Mouse (Mus musculus) cerebellum, adult 11-12 months (tissue): ENCODE results near the gene Hist1h3d.
A peak's percentile ranks its signal among the peaks of the same experiment; 100 is the strongest.
"Not testable (repeated sequence)": the region's sequence is repeated elsewhere in the genome, so short reads cannot be mapped to it uniquely, and the experiment has no call there.

Source experiments
- DNase-seq: peaks from one replicate; pipeline ENCODE4 v3.0.0; 2022

Gene Hist1h3d

DNA sequence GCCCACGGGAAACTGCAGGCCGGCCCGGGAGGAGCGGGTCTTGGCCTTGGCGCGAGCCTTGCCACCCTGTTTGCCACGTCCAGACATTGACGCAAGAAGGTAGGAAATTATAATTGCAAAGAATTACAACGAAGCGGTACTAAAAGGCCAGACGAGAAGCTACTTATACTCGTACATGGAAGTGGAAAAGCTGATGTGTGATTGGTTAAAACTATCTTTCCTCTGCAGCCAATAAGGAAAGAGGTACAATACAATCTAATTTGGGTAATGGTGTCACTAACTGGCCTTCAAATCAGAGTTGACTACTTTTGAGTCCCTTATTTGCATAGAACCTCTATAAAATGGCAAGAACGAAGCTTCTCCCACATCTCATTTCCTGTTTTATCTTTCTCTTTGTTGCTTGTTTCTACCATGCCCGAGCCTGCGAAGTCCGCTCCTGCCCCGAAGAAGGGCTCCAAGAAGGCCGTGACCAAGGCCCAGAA, 4.5 kb upstream of the Hist1h3d start, which contains the start of the genes Hist1h2ae and Hist1h2bg:
Gene Hist1h2ae (minus strand): TSS at position 199 of the 482 bp plus-strand sequence.
Gene Hist1h2bg (plus strand): TSS at position 375 of the 482 bp plus-strand sequence.
- DNase-seq, result peak; percentile 60

DNA sequence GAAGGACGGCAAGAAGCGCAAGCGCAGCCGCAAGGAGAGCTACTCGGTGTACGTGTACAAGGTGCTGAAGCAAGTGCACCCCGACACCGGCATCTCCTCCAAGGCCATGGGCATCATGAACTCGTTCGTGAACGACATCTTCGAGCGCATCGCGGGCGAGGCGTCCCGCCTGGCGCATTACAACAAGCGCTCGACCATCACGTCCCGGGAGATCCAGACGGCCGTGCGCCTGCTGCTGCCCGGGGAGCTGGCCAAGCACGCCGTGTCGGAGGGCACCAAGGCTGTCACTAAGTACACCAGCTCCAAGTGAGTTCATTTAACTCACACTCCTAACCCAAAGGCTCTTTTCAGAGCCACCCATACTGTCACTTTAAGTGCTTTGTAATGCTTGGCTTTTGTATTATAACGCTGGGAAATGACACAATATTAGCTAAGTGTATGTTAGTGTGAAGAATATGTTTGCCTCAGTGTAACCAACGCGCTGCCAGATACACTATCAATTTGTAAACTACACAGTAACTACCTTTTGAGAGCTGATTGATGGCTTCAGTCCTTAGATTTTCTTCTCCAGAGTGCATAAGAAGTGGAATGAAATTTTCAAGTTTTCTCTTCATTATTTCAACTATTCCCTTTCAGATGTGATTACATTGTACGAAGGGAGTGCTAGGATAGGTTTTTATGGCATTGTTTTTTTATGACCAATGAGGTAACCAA, 3.9 kb upstream of the Hist1h3d start:
- not testable (repeated sequence) for DNase-seq

DNA sequence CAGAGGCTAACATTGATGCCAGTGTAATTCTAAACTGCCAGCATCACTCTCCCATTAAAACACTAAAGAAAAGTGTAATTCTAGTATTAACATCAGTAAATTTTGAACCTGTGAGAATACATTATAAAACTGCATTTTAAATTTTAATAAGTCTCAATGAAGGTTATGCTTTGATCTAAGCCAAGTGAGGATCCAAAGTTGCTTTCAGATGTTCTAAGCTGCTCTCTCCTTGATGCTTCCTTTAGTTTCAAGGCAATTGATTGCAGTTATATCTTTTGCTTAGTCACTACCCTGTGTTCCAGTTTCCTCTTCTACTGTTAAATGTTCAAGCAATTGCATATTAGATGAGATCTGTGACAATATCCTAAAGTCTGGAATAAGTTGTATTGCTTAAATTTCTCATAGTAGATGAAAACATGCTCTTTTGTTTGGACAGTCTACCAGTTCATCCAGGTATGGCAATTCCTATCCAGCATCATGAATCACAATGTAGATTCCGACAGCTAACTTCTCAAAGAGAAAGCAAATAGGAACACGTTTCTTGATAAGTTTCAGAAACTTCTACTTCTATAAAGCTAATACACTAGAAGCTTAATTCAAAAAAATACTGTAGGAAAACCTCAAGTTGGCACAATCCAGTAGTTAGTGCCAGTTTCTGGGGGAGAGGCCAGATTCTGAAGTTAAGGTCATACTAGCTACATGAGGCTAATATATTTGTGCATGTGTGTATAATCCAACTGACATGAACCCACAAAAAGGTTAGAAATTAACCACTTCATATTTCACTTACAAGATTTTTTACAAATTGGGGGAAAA, 3.1 kb upstream of the Hist1h3d start:
- no peak for DNase-seq

DNA sequence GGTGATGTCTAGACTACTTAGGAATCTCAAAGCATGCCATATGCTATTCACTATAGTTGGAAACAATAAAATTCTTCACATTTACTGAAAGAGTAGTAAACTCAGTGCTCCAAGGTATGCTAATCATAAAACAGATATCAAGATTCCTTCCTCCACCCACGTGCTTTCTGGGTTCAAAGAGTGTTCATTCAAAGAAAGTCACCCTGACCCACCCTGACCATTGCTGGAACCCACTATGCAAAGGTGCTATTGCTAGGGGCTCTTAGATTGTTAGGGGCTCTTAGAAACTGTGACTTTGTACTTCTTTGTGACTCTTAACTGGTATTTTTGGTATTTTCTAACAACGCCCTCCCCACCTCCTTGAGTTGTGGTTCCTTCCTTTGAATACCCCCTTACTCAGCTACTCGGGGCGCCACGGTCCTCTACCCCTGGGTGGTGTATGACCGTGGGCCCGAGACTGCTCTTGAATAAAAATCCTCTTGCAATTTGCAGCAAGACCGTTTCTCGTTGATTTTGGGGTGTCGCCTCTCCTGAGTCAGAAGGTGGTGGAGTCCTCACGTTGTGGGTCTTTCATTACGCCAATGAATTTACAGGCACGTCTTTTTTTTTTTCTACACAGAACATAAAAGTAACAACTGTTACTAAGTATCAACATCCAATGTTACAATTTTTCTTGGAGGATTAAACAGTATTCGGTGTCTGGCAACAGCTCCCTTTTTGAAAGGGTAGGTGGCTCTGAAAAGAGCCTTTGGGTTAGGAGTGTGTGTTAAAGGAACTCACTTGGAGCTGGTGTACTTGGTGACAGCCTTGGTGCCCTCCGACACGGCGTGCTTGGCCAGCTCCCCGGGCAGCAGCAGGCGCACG, 2.3 kb upstream of the Hist1h3d start:
- not testable (repeated sequence) for DNase-seq

DNA sequence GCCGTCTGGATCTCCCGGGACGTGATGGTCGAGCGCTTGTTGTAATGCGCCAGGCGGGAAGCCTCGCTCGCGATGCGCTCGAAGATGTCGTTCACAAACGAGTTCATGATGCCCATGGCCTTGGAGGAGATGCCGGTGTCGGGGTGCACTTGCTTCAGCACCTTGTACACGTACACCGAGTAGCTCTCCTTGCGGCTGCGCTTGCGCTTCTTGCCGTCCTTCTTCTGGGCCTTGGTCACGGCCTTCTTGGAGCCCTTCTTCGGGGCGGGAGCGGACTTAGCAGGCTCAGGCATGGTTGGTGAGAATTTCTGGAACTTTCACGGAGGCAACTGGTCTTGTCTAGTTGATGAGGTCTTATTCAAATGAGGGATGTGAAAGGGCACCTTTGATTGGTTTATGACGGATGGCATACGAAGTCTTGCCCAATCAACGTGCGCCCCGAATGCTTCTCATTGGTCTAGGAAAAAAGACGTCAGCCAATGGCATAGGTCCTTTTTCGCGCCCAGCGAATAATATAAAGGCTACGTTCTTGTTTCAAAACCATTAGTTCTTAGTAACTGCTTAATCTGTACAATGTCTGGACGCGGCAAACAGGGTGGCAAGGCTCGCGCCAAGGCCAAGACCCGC, 1.6 kb upstream of the Hist1h3d start, which contains the start of the genes Hist1h2bf and Hist1h2ad:
Gene Hist1h2bf (minus strand): TSS at position 299 of the 627 bp plus-strand sequence.
Gene Hist1h2ad (plus strand): TSS at position 484 of the 627 bp plus-strand sequence.
- DNase-seq, result peak; percentile 85

DNA sequence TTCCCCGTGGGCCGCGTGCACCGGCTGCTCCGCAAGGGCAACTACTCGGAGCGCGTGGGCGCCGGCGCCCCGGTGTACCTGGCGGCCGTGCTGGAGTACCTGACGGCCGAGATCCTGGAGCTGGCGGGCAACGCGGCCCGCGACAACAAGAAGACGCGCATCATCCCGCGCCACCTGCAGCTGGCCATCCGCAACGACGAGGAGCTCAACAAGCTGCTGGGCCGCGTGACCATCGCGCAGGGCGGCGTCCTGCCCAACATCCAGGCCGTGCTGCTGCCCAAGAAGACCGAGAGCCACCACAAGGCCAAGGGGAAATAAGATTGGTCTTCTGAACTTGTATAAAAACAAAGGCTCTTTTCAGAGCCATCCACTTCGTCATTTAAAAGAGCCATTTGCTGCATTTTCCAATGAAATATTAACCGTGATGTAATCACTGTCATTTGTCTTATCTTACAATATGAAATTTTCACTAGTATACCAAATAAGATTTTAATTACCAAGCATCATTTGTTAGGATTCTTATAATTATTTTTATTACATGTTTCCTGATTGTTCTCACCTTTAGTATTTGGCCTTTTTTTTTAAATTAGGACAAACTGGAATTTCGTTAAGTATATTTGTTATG, 905 bp upstream of the Hist1h3d start:
- DNase-seq, result not testable (repeated sequence)

DNA sequence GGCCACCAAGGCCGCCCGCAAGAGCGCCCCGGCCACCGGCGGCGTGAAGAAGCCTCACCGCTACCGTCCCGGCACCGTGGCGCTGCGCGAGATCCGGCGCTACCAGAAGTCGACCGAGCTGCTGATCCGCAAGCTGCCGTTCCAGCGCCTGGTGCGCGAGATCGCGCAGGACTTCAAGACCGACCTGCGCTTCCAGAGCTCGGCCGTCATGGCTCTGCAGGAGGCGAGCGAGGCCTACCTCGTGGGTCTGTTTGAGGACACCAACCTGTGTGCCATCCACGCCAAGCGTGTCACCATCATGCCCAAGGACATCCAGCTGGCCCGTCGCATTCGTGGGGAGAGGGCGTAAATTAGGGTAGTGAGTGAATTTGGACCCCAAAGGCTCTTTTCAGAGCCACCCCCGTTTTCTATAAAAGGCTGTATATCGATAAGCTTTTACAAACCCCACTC, 326 bp downstream of the Hist1h3d start:
- DNase-seq, result not testable (repeated sequence)

DNA sequence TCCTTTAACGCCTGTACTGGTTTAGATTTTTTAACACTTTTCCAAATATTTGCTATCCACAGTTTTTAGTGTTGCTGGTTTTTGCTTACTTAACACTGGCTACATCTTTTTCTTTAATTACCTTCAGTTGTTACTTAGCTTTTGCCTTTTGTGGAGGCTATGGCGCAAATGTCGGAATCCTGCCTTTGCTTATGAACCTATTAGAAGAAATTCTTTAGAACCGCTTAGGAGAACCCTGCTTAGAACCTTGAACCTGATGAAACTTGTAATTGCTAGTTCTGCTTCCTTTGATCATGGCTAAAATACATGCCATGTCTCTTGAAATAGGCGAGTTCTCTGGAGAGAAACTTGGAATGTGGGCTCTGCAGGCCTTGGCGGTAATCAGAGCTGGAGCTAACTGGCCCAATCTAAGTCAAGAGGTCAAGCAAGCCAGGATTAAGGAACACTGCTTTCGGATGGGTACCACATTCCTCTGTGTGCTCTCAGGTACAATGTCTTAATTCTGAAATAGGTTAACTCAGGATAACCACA, 853 bp downstream of the Hist1h3d start:
- DNase-seq, result no peak

DNA sequence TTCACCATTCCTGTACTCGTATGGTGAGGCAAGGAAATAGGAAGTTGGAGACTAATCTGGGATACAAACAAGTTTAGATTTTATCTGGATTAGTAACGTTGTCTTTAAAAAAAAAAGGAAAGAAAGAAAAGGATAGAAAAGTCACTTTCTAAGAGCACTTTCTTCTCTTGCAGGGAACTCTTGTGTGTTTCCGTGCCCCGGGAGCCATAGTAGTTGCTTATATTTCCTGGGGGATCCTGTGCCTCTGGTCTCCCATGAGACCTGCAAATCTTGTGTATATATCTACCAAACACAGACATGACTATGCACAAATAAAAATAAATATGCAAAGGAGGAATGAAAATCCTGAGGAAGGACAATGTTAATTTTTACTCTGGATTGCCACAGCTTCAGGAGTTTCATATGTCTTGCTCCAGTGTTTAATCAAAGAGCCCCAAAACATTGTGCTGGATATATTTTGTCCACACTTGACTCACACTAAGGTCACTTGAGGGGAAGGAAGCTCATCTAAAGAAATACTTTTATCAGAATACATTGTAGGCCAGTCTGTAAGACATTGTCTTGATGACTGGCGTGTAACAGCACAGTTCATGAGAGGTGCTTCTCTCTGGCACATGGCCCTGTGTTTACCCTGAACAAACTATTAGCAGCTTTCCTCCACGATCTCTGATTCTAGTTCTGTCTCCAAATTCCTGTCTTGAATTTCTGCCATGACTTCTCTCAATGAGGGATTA, 1.5 kb downstream of the Hist1h3d start:
- DNase-seq, result no peak

DNA sequence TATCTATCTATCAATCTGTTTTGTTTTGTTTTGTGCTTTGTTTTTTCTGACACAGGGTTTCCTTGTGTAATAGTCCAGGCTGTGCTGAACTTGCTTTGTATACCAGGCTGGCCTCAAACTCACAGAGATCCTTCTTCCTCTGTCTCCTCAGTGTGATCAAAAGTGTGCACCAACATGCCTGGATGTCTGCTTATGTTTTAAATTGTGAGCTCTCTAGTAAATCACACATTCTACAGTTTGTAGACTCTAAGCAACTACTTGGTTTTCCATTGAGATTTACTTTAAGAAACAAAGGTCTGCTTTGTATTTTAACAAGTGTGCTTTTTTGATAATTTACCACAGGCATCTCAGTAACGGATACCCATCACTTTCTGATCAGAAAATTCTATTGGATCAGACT, 2.3 kb downstream of the Hist1h3d start:
- DNase-seq, result no peak

DNA sequence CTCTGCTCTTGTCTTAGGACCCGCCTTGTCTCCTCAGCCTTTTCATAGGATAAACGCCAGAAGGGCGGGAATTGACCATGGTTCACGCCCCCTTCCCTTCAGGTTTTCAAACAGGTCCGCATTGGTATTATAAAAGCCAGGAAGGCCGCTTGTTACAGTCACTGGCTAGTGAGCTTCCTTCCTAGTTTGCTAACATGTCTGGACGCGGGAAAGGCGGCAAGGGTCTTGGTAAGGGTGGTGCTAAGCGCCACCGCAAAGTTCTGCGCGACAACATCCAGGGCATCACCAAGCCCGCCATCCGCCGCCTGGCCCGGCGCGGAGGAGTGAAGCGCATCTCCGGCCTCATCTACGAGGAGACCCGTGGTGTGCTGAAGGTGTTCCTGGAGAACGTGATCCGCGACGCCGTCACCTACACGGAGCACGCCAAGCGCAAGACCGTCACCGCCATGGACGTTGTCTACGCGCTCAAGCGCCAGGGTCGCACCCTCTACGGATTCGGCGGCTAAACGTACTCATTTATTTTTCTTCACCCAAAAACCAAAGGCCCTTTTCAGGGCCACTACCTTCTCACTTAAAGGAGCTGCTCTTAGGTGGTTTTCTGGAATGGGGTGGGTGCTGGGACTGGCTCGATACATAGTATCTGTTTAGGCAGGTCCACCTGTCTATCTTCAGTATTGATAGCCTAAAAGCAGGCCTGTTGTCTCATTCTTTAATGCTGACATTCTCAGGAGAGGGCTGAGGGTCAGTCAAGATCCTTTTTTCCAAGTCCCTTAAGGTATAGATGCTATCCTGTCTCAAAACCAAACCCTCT, 6.0 kb downstream of the Hist1h3d start, which contains the start of gene Hist1h4d:
Gene Hist1h4d (plus strand): TSS at position 191 of the 811 bp plus-strand sequence.
- DNase-seq, result peak; percentile 96

DNA sequence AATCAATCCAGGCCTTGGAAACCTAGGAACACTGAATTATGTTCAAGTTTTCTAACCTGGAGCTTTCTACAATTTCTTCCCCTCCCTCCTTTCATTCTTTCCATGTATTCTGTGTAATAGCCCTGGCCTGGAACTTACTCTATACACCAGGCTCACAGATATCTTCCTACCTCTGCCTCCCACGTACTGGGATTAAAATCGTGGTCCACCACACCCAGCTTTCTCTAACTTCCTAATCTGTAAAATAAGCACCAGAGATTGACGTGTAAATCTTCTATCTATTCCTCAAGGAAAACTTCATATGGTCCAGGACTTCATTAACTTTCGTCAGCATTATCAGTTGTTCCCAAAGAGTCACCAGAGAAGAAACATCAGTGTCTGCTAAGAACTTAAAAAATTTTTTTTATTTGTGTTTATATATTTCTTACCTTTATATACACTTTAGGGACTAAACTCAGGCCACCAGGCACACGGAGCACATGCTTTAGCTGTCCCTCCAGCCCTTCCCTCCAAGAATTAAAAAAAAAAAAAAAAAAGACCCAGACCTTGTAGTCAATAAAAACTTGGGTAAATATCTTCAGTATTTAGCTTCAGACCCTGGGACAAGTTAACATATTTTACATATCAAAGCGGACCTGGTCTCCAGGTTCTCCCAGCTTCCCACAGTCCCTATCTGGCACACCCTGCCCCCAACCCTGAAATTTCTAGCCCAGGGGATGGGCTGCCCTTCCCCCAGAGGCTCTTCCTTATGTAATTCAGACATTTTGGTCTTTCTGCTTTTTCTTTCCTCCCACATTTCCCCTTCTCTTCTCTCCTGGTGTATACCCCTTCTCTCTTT, 6.9 kb downstream of the Hist1h3d start:
- DNase-seq, result no peak

DNA sequence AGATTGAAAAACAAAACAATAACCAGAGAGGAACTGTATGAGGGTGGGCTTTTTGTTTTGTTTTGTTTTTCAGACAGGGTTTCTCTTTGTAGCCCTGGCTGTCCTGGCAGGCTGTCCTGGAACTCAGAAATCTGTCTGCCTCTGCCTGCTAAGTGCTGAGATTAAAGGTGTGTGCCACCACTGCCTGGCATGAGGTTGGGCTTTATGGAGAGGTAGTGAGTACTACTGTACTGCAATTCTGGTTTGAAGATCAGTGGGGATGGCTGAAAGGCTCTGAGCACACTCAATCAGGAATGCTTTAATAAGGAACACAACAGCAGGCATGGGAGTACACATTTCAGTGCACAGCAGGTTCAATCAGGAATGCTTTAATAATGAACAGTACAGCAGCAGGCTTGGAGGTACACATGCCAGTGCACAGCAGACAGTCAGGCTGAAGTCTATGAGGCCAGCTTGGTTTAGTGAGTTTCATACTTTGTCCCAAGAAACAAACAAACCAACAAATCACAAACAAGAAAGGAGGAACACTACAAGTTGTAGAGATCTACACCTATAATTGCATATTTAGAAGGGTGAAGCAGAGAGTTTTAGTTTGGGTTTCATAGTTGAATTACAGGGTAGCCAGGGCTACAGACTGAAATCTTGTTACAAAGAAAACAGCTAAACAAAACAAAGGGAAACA, 8.0 kb downstream of the Hist1h3d start:
- no peak for DNase-seq

DNA sequence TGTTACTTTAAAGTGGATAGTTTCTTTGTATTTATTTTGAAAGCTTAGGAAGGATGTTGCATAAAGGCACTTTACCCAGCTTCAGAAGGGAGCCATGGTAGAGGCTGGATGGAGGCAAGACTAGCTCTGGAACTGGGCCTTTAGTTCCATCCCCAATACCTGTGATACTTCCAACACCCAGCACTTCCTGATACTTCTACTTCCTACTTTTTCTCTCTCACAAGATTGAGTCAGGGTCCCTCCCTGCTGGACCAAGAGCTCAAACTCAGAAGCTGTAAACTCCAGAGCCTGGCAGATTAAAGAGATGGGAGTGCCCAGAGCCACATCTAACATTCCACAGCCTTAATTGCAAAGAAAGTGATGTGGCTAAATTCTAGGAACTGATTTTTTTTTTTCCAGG, 8.8 kb downstream of the Hist1h3d start:
- no peak for DNase-seq

DNA sequence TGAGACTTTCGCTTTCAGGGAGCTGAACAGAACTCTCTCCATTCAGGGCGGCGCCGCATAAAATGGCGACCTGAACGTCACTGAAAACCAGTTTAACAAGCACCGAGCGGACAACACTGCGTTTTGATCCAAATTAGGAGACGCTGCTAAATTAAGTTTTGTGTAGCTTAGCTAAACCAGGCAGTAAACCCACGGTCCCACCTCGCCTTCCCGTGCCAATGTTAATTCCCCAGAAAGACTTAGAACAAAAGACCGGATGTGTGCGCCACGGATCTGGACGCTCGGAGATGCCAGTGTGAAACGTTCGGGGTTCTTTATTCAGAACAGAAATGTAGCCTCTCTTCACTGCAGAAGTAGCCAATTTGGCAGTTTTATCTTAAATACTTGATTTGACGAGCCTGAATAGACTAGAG, 9.5 kb downstream of the Hist1h3d start:
- no peak for DNase-seq

DNA sequence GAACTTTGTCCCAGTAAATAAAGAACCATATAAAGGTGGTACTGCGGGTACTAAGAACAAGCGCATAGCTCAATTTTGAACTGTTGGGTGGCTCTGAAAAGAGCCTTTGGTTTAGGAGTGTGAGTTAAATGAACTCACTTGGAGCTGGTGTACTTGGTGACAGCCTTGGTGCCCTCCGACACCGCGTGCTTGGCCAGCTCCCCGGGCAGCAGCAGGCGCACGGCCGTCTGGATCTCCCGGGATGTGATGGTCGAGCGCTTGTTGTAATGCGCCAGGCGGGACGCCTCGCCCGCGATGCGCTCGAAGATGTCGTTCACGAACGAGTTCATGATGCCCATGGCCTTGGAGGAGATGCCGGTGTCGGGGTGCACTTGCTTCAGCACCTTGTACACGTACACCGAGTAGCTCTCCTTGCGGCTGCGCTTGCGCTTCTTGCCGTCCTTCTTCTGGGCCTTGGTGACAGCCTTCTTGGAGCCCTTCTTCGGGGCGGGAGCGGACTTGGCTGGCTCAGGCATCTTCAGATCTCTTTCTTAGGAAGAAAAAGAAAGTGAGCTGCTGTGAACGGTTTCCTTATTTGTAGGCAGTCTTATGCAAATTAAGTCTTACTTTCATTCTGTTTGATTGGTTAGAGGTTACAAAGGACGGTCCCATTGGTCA, 10.0 kb downstream of the Hist1h3d start:
- peak; percentile 68 for DNase-seq
